Mouse (Mus musculus) MN1 (cell line): ENCODE measurements at regions not wholly inside any gene's neighbourhood (a gene's known extent, or its start where the extent isn't known, plus 50 kb on each side); places are given as distances from the start of the nearest gene placed in this dataset.
A peak's percentile ranks its signal among the peaks of the same experiment; 100 is the strongest.

Experiments
- DNase-seq: peaks from one replicate; pipeline ENCODE4 v3.0.0-alpha.2; 2016; ENCODE audit warnings: low spot score

DNA sequence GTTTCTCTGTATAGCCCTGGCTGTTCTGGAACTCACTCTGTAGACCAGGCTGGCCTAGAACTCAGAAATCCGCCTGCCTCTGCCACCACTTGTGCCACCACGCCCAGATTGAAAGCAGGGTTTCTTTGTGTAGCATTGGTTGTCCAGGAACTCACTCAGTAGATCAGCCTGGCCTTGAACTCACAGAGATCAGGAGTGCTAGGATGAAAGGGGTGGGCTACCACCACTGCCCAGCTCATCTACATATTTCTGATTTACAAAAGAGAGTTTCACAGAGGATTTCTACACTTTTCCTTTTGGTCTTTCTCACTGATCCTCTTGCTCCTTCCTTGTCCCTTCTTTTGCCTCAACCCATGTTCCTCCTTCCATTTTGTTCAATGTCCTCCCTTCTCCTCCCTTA is 53.1 kb upstream of the Lbx1 start:
- no peak for DNase-seq

DNA sequence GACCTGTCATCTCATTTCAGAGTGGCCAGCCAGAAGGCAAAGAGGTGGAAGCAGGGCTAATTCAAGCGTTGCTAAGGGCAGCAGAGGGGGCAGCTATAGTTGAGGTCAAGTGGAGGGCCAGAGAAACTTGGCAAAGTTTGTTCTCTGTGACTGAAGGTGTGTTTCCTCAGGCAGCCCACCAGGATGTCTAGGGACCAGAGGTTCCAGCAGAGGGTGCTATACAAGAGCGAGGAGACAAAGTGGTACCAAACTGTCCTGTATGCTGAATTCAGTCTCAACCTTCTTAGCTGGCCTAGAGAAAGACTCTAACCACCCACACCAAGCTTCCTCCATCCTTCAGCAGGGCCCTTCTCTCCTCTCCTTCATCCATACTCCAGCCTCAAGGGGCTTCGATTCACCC is 62.2 kb upstream of the Lbx1 start:
- peak; percentile 32 for DNase-seq

DNA sequence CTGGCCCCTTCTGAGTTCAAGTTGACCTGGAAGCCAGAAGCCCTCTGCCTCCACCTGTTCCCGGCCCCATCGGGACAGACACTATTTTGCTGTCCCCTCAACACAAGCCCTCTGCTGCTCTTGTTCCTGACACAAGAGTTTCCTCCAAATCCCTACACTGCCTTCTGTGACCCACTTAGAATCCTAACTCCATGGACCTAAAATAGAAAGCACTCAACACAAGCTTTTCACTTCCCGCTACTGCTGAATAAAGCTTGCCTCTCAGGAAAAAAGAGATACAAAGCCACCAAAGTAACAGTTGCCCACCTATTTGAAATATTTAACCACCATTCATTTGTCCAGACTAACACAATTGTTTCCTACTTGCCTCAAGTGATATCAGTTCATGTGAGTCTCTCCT is 63.7 kb upstream of the Lbx1 start:
- DNase-seq, result no peak

DNA sequence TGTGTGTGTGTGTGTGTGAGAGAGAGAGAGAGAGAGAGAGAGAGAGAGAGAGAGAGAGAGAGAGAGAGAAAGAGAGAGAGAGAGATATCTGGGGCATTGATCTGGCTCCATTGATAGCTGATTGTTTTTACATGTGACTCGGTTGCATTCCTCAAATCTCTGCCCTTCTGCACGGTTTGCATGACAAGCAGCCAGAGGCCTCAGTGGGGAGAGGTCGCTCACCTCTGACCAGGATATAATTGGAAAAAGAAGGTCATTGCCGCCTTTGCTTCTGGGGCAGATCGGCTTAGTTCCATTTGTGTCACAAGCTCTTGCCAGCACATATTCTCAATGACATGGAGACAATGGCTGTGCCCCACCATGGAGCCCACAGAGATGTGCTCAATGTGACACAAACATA is 63.8 kb upstream of the Btrc start:
- no peak for DNase-seq

DNA sequence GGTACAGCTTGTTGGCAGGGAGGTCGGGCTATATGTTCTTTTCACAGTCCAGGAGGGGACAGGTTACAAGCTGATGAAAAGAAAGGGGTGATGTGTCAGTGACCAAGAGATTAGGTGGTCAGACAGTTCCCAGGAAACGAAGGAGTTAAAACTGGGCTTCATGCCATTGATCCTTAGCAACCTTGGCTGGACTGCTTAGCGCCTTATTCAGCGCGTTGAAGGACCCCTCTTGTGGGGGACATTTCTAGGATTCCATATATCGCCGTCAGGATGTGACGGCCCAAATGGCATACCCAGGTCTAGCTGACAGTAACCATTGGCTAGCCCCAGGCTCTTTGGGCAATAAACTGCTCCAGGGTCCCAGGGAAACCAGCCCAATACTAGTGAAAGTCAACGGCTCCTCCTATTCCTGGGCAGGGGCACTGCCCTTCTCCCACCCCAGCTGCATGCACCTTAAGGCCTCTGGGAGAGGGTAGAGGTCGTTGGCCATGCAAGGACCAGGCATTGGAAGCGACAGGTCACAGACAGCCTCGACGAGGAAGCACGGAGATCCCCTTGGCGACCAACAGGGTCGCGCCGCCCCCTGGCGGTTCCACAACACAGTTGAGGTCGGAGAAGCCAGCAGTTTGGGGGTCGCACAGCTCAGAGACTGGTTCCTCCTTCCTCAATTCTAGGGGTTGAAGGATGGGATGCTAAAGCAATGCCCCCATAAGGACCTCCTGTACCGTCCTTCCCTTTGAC is 62.7 kb upstream of the Btrc start:
- DNase-seq, result peak; percentile 50

DNA sequence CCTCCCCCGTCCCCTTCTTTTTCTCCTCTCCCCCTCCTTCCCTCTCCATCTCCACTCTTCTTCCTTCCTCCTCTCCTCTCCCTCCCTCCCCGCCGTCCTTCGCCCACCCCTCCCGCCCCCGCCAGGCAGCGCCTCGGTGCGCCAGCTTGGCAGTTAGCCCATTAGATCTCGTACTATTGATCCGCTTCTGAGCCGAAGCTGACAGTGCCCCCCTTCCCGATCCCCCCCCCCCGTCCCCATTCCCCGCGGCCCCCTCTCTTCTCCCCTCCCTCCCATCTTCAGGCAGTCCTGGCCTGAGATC is 62.2 kb upstream of the Btrc start:
- peak; percentile 44 for DNase-seq

DNA sequence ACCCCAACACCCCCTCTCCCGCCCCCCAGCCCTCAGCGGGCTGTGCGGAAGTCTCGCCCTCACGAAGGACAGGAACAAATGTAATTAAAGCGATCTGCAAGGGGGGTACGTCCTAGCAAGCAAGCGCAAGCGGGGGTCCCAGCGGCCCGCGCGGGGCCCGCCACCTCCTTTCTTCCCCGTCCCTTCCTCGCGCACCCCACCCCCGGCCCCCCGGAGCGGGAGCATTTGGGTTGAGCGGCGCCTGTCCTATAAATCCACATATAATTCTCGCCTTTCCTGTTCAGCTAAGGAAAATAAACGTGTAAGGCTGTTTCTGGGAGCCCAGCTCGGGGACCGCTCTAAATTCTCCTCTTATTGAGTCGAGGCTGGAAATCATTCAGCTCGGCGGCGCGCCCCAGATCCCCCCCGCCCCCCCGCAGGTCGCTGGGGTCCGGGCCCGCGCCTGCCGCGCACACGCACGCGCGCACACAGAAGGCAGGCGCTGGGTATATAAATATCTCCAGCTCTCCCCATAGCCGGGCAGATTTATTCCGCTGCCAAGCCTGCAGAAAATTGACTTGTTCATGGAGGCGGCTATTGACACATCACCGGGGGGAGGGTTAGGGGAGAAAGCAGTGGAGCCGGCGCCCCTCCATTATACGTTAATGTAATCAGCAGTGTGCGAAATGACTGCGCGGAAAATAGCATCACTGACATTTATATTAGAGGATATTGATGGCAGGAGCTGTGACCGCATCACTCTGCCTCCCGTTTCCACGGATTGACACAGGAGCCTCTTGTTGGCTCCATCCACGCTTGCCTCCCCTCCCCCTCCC is 61.6 kb upstream of the Btrc start:
- DNase-seq, result peak; percentile 61

DNA sequence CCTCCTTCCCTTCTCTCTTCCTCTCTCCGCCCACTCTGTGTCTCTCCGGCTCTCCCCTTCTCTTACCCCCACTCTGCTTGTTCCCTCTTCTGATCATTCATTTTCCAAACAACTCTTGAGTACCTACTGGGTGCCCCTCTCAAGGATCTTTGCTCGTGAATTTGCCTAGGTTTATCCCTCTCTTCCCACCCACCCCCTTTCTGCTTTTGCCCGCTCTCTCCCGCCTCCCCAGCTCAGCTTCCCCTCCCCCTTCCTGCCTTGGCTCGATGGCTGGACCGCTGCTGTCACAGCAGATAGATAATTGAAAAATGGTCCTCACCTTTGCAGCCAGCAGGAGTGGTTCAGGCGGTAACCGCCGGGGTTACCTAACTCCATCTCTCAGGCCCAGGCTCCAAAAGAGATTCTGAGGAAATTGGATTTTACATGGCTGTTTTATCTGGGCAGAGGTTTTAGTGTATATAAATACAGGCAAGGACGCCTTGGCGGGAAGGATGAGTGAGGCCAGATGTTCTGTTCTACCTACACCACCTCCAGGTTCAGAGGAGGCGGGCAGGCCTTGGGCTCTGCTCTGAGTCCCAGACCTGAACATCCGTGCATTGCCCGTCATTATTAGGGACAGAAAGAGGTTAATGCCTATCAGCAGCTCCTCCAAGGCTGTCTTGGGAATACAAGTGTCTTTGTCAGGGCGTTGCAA is 60.8 kb upstream of the Btrc start:
- DNase-seq, result no peak

DNA sequence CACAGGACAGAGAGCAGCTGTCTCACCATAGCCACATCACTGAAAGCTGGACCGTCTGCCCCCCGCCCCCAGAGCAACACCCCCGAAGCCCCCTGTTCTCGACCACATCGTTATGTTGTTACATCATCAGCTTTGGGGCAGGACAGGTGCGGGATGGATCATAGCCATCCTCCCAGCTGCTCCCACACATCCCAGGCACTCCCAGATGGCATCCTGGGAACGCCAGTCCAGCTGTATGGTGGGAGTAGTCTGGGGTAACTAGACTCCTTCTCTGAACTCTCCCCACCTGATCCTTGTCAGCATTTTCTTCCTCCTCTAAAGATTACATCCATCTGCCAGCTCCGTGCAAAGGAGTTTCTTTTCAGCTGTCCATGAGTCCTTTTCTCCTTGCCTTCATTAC is 59.0 kb upstream of the Btrc start:
- no peak for DNase-seq

DNA sequence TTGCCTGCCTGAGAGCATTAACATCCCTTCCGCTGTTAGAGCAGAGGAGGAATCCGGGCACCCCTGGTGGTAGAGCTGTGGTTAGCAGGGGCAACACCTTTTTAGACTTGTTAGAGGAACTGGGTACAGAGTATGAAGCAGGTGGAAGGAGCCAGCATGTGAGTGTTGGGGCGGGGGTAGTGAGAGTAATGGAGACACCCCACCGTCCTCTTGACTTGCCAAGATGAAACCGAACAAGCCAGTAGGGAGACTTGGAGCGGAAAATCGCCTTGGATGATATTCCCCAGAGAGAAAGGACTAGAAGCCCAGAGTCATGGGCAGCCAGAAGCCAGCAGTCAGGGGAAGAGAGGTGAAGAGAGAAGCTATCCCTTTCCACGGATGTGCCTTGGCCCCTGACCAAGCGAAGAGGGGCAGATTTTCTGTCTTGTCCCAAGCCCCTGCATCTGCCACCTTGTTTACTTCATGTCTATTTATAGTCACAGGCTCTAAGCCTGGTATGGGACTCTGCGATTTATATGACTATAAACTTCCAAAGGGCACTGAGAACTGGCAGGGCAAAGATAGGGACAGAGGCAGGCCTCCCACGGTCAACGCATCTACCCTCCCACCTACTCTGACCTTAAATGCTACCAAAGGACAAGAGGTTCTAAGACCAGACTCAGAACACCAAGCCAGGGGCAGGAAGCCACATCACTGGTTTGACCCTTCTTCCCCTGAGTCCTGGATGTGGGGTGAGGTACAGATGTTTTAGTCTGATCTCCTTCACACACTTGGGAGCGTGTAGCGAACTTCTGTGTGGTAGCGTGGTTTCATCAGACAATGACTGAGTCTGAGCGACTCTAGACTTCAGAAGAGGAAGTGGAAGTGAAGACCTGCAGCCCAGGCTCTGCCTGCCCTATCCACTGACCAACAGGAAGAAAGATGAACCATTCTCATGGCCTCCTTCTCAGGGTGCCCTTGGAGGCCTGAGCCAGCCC is 55.9 kb upstream of the Btrc start:
- DNase-seq, result no peak

DNA sequence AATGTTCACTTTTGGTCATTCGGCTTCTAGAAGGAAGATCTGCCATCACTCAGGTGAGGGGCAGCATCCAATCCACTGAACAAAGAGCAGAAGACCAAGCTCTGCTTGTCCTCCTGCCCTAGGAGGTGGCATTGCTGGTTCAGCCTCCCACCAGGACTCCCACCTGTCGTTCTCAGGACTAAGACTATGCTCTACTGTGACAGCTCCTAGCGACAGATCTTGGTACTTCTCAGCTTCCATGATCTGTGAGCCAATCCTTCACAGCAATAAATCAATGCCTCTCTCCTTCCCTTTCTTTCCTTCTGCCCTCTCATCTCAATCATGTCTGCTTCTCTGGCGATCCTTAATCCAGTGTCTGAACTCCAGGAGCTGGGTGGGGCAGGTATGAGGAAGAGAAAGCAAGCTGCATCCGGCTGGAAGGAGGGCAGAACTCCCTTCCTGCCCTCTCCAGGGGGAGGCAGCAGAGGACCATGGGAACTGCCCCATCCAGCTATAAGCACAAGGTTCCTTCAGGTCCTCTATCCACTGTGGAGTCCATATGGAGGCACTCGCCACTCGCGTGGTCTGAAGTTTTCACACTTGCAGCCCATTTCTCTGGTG is 54.8 kb upstream of the Btrc start:
- DNase-seq, result peak; percentile 39

DNA sequence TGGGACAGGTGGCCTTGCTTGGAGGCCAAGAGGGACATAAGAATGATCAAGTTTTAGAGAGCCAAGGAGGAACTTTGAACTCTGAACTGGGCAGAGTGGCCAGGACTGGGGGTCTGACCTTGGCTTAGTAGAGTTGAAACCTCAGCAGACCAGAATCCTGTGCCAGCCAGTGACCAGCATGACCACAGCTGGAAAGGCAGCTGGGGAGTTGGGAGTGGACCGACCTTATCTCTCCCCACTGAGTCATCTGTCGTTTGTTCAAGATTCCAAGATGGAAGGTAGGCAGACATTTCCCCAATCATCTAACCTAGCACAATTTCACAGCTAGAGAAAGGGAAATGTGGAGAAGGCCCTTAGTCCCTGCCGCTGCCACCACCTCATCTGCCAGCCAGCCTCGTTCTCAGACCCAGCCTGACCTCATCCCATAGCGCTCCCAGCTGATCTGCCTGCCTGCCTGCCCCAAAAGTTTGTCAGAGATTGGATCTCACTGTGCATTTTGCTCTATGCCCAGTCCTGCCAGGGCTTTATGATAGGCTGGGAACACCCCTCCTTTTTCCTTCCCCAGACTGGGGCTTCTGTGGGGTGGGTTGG is 53.1 kb upstream of the Btrc start:
- DNase-seq, result peak; percentile 57

DNA sequence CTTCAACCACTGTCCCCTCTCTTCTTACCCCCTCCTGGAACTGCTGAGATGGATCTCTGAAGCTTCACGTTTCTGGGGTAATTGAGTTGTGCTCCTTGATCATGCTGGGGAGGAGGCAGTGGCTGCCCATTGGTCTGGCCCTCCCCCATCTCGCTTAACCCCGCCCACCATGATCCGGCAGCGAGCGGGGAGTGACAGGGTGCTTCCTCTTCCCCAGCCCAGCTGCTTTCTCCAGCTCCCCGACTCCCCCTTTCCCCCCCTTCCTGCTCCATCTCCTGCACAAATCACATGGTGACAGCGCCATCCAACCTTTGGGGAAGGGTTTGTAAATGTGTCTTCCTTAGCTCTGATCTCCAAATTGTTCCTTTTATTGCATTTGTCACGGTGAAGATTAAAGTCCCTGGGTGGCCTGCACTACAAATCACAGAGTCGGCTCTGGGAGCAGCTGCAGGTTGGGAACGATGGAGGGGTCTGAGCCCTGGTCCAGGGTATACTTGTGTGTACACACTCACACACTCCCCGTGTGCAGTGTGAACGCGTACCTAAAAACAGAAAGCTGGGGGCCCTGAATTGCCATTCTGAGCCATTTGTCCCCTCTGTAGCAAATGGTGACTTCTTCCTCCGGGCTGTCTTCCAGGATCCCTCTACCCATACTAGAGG is 52.5 kb upstream of the Btrc start:
- peak; percentile 76 for DNase-seq

DNA sequence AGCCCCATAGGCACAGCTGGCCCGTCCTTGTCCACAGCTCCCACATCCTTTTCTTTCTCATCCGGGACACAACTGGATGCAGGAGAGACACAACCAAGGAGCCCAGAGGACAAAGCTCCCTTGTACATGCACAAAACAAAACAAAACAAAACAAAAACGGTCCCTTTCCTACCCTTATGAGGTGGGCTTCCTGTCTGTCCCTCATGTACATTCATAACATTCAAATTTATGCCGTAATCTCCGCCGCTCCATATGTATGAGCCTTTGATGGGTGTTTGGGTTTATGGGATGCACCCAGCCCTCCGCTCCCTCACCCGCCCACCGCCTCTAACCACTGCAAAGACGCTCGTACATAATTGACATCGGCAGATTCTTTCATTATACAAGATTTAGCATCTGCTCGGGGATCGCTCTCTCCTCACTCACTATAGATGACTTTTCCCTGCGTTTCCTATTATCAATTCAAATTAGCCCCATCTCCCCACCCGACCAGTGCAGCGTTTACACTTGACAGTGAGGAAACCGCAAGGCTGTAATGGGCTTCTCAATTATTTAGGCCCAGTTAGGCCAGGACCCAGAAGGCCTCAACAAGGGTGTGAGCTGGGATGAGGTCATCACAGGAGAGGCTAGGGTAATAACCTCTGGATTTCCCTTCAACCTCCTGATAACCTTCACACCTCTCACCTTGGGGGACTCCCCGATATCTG is 51.5 kb upstream of the Btrc start:
- DNase-seq, result peak; percentile 42

DNA sequence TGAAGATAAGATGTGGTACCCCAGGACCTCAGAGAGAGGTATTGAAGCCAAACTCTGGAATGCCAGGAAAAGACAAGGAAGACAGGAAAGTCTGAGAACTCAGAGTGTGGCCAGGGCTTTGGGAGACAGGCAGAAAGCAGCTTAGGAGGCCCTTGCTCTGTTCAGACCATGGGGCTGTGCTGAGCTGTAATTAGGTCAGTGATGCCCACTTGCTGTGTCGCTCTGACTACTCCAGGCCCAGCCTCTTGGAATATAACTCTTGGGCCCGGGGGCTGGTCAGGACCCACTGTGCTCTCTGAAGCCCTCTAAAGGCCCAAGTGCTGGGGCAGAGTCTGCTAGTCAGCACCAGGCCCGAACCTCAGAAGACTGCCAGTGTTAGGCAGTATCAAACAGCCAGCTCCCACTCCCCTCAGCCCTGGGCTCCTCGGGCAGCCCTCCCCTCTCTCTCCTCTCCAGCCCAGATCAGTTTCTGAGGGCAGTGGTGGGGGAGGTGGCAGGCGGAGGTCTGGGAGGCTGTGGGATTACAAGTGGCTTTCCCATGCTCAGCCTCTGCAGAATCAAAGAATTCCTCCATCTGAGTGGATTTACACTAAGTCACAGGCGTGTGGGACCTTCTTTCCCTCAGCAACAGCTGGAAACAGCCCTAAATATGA is 50.7 kb upstream of the Btrc start:
- DNase-seq, result peak; percentile 34
